Mouse (Mus musculus) T-helper 2 cell (primary cell): ENCODE results near the gene Pinlyp.
"Not testable (repeated sequence)": the region's sequence is repeated elsewhere in the genome, so short reads cannot be mapped to it uniquely, and the experiment has no call there.

Experiments used
- in situ Hi-C: fragments of 300-600 bp; cut with MboI, MseI; formaldehyde crosslinking; loops from one replicate; pipeline ENCODE4 v1.15.1; 2025; ENCODE audit warnings: high pct_unique_total_duplicates

The Pinlyp gene

DNA sequence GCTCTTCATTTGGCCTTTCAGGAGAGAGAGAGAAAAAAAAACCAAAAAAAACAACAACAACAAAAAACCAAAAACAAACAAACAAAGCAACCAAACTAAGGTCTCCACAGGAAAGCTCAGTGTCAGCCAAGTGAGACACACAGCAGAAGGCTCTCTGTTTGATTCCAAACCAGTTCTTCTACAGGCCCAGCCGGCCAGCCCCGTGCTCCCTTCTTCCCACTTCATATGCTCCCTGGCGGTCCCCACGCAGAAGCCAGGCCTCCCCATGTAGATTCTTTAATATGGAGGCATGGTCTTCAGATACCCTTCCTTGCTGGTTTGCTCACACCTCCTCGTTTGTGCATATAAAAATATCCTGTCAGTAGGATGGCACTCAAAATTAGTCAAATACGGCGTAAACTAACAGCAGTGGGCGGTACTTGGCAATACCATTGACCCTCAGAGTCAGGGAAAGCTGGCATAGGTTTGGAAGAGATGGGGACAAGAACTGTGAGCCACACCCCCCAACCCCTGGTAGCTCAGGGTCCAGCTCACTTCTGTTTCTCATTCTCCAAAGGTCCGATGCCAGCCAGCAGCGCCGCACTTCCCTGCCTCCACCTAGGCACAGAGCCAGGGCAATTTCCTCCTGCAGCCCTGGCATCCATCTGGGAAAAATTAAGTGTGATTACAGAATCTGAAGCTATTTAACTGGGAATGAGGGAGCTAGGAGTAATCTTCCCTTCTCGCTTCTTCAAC, 20.1 kb downstream of the Pinlyp start:
- in situ Hi-C loops = no loop called here

DNA sequence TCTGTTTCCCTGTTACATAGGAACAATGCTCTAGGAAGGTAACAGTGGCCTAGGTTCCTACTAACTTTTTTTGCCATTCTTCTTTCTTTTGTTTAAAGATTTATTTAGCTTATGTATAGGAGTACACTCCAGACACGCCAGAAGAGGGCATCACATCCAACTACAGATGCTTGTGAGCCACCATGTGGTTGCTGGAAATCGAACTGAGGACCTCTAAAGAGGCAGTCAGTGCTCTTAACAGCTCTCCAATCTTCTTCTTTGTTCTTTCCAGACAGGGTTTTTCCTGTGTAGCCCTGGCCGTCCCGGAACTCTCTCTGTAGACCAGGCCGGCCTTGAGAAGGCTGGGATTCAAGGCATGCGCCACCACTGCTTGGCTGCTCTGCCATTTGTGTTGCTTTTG, 20.9 kb downstream of the Pinlyp start:
- in situ Hi-C loops = no loop called here

GRCm38 (mm10) chr7:24523723-24524122, 22.2 kb downstream of the Pinlyp start:
- in situ Hi-C loops = no loop called here

DNA sequence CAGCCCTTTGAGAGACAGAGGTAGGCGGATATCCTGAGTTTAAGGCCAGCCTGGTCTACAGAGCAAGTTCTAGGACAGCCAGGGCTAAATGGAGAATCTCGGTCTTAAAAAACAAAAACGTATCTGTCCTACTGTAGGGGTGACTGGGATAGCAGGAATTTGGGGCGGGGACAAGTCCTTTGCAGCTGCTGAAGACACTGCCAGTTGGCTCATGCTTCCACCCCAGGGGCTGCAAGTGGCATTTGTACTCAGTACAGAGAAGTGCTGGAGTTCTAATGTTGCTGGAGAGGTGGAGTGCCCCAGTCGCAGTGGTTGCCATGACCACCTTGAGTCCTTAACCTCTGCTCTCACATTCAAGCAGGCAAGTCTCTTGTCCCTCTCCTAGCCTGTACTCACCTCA, 23.1 kb downstream of the Pinlyp start:
- in situ Hi-C loops = no loop called here

DNA sequence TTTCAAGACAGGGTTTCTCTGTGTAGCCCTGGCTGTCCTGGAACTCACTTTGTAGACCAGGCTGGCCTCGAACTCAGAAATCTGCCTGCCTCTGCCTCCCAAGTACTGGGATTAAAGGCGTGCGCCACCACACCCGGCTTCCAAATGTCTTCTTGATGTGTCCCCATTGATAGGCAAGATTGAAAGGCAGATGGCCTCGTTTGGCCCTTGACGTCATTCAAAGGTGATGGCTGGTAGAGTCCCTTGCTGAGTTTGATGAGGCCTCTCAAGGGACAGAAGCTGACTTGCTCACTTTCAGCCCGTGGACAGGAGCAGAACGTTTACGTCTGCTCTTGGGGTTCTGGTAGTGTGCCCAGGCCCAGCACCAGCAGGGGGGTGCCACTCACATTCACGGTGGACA, 25.9 kb downstream of the Pinlyp start:
- in situ Hi-C loops = not testable (repeated sequence)

- in situ Hi-C loops = no loop called here
Measured at GRCm38 (mm10) chr7:24519130-24519529, 26.8 kb downstream of the Pinlyp start.

DNA sequence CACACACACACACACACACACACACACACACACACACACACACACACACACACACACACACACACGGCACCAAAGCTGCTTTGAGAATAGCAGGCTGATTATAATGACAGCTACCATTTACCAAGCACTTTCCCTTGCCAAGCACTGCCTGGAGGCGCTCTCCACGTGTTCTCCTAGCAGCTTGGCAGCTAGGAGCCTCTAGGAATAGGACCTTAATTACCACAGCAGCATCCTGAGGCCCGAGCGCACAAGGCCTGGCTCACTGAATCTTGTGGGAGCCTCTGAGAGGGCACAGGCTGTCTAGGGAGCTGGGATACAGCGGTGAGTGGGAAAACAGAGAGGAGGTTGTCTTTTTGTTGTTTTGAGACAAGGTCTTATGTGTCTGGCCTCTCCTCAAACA, 28.3 kb downstream of the Pinlyp start:
- in situ Hi-C loops = no loop called here

DNA sequence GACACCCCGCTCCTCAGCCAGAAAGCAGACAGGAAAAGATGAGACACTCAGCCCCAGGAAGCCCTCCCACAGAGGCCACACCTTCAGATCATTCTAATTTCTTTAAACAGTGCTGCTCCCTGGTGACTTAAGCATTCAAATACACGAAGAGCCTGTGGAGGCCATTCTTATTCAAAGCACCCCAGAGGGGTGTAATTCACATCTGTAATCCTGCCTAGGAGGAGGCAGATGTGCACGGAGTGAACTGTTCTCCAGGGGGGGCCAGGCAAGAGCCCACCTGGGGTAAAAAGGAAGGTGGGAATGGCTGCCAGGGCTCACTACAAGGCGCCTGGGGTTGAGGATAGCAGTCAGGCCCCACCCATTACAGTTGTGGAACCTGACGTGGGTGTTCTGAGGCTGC, 28.8 kb downstream of the Pinlyp start:
- in situ Hi-C loops = no loop called here

DNA sequence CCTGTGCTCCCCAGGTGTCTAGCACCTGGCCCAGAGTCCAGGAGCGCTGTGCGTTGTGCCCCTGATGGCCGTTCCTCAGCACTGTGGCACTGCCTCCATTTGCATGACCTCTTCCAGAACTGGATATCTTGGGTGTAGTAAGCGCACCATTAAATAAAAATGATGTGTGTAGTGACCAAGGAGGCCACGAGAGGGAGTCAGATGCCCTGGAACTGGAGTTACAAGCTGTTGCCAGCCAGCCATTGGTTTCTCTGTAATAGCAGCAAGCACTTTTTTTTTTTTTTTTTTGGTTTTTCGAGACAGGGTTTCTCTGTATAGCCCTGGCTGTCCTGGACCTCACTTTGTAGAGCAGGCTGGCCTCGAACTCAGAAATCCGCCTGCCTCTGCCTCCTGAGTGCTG, 29.6 kb downstream of the Pinlyp start:
- in situ Hi-C loops = not testable (repeated sequence)

DNA sequence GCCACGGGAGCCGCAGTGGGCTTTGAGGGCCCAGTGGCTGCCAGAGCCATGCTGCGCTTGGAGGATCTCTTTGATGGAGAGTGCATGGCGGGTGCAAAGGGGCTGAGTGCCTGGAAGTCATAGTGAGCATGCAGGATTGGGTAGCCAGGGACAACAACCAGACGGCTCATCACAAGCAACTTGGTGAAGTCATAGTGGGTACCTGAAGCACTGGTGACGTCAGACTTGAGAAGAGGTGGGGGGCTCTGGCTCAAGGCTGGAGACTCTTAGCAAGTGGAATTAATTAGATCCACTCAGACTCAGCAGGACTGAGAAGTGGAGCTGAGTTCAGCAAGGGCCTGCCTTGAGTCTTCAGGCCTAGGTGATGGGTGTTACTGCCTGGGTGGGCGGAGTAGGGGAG, 33.6 kb downstream of the Pinlyp start, which contains the start of gene AC161166.1:
Gene AC161166.1, minus strand, starts transcription at position 101 of the 400 bp plus-strand sequence.
- in situ Hi-C loops = no loop called here

GRCm38 (mm10) chr7:24507726-24508114, 38.2 kb downstream of the Pinlyp start:
- in situ Hi-C loops = no loop called here

- in situ Hi-C loops = no loop called here
Measured at GRCm38 (mm10) chr7:24506838-24507725, 38.8 kb downstream of the Pinlyp start, which contains the start of gene Zfp428. Gene Zfp428, plus strand, starts transcription at chr7:24507006.

- in situ Hi-C loops = no loop called here
Measured at GRCm38 (mm10) chr7:24506476-24506837, 39.5 kb downstream of the Pinlyp start.

DNA sequence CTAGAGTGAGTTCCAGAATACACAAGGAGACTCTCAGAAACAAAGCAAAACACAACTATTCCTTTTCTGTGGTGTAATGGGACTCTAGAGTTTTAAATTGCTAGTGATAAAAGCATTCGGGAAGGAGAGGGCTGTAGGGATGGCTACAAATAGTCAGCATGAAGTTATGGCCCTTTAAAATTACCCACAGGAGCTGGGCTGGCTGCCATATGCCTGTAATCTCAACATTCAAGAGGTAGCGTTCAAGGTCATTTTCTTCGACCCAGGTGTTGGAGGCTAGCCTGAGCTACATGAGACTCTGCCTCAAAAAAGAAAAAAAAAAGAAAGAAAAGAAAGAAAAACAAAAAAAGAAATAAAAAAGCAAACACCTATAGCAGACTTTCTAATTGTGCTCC, 39.9 kb downstream of the Pinlyp start:
- in situ Hi-C loops = no loop called here

DNA sequence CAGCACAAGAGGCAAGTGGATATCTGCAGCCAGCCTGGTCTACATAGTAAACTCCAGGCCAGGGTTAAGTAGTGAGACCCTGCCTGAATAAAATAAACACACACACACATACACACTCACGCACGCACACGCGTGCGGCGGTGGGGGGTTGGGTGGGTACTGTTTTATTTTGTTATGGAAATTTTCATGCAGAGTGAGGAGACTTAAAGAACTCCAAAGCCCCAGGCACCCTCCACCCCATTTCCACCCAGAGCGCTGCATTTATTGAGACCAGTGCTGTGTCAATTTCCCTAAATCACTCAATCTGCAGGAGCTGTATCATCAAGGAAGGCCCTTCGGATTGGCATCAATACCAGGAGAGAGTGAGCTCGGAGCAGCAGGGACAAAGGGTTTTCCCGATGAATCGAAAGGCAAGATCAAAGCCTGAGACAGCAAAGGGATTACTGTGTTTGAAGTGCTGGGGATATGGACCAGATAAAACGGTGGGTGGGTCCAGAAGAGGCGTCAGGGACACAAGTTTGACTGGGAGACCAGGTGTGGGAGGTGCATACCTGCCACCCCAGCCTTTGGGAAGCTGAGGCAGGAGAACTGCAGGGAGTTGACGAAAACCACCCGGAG, 40.4 kb downstream of the Pinlyp start:
- in situ Hi-C loops = no loop called here

DNA sequence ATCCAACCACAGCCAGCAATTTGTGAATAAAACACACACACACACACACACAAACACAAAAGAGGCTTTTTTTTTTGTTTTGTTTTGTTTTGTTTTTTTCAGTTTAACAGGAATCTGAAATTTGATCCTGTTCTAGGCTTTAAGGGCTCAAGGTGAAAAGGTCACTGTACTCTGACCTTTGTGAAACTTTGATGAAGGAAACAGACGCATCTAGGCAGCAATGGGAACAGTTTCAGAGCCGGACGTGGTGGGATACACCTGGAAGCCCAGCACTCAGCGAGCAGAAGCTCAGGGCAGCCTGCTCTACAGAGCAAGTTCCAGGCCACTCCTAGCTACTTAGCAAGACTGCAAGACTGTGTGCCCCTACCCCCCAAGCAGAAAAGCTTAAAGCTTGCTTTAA, 41.0 kb downstream of the Pinlyp start:
- in situ Hi-C loops = no loop called here

DNA sequence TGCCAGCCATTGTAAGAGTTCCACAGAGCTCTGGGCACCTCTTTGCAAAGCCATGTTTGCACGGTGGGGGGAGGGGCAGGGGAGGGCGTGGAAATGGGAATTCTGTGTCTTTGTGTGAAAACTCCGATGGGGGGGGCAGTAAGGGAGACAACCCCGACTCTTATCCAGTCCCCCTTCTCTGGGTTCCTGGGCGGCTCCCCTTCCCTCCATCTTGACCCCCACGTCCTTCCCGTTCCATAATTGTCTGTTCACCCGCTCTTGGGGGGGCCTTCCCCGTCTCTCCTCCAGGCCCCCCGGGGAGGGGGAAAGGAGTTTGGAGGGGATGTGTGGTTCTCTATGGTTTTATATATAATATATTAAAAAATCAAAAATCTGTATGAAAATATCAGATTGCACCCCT, 41.9 kb downstream of the Pinlyp start:
- in situ Hi-C loops = no loop called here

DNA sequence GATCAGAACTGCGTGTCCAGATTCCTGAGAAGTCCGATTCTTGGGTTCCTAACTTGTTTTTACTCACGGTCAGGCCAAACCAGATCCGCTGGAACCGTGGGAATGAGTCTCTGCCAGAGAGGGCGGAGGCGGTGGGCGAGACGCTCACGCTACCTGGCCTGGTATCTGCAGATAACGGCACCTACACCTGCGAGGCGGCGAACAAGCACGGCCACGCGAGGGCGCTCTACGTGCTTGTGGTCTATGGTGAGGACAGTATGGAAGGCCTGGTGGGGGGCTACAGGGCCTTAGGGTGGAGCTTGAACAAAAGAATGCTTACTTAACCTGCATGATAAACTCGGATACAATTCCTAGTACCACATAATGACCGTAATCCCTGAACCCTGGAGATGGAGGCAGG, 44.4 kb downstream of the Pinlyp start:
- in situ Hi-C loops = no loop called here

DNA sequence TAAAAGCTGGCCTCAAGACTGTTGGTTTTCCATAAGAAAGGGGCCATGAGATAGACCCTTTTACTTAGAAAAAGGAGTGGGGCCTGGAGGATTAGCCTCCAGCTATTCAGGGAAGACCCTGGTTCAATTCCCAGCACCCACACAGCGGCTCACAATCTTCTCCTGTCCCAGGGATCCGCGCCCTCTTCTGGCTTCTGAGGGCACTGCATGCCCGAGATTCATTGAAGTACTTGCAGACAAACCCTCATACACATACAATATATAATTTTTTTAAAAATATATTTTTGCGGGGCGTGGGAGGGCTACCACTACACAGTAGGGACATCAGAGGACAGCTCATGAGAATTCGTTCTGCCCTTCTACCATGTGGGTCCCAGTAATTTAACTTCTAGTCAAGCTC, 45.0 kb downstream of the Pinlyp start:
- in situ Hi-C loops = no loop called here

DNA sequence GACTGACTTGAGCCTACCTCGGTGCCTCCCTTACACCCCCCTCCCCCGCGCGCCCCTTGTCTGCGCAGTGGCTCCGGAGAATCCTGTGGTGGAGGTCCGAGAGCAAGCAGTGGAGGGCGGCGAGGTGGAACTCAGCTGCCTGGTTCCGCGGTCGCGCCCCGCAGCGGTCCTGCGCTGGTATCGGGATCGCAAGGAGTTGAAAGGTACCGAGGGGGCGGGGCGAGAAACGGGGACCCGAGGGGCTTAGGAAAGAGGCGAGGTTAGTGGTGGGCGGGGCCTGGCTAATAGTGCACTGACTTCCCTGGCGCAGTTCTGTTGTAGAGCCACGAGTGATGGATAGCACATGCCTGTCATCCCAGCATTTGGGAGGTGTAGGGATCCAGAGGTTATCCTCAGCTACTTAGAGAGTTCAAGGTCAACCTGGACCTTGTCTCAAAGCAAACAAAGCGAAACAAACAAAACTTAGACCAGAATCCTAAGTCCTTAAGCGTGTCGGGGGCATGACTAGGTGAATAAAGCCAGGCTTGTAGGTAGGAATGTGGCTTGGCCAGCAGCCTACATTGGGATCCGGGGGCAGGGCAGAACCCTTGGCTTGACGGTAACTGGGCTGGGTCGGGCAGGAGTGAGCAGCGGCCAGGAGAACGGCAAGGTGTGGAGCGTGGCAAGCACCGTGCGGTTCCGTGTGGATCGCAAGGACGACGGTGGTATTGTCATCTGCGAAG, 45.9 kb downstream of the Pinlyp start:
- in situ Hi-C loops = no loop called here
